Mouse (Mus musculus): ENCODE data around the gene Shank2. TPM values are rescaled to one million over a fixed set of nuclear protein-coding genes. Genes with fewer than 3 reads are reported as not detected.

Gene Shank2
- polyA plus RNA-seq, 1 experiment from 2014 or later, result 1.0 TPM

DNA sequence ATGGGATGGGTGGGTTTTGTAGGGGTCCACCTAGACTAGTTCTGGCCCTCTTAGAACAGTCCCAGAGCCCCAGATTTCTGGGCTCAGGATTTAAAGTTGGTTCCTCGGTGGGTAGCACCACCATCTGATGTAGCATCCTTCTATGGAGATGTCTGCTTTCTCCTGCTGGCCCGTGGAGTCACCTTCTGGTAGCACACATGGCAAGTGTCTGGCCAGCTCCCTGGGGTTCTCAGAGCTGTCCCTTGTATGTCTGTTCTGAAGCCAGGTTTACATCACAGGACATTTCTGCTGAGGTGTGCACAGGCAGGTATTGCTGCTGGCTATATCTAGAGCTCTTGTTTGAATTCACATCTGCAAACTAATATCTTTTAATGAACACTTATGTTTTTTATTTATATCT is 71.1 kb downstream of the Shank2 start:
- Histone ChIP-seq H3K9ac (ENCODE audit: low read depth, low read length) (no peak overlapping the region), H3K27me3 (replicated peaks; ENCODE audit: control insufficient read depth, insufficient read depth, low read length) (no peaks in the 10 kb centered on the region), H3K4me3 (ENCODE audit: low read depth, low read length) (no peak overlapping the region), H3K4me2 (no peak overlapping the region), H3K9me3 (ENCODE audit: control insufficient read depth, low read length) (no peaks in the 10 kb centered on the region), H3K27ac (ENCODE audit: low read depth, low read length) (no peak overlapping the region), H3K4me1 (replicated peaks; ENCODE audit: control insufficient read depth, insufficient read depth, low read length) (no peaks in the 10 kb centered on the region), H3K36me3 (ENCODE audit: control insufficient read depth, insufficient read depth, low read length) (no peaks in the 10 kb centered on the region)
- no peak for DNase-seq (ENCODE audit: low spot score)
- WGBS, result 71% methylated on average over 2 of the region's 2 CpGs
- ATAC-seq (replicated peaks; ENCODE audit: low FRiP score), result no peak

- no peak overlapping the region for H3K27ac ChIP-seq (ENCODE audit: low read depth, low read length)
- no peak for ATAC-seq (replicated peaks; ENCODE audit: low FRiP score)
- no peak overlapping the region for H3K9ac ChIP-seq (ENCODE audit: low read depth, low read length)
- DNase-seq (ENCODE audit: low spot score), result peak; percentile 53
- H3K4me2 ChIP-seq, result no peak overlapping the region
- 17% methylated on average over 3 of the region's 3 CpGs for WGBS
- H3K4me1 ChIP-seq (replicated peaks; ENCODE audit: control insufficient read depth, insufficient read depth, low read length), result no peaks in the 10 kb centered on the region
- no peaks in the 10 kb centered on the region for H3K36me3 ChIP-seq (ENCODE audit: control insufficient read depth, insufficient read depth, low read length)
- no peaks in the 10 kb centered on the region for H3K9me3 ChIP-seq (ENCODE audit: control insufficient read depth, low read length)
- no peaks in the 10 kb centered on the region for H3K27me3 ChIP-seq (replicated peaks; ENCODE audit: control insufficient read depth, insufficient read depth, low read length)
- H3K4me3 ChIP-seq (ENCODE audit: low read depth, low read length), result no peak overlapping the region
Measured at GRCm38 (mm10) chr7:144074718-144075117, 73.0 kb downstream of the Shank2 start.

DNA sequence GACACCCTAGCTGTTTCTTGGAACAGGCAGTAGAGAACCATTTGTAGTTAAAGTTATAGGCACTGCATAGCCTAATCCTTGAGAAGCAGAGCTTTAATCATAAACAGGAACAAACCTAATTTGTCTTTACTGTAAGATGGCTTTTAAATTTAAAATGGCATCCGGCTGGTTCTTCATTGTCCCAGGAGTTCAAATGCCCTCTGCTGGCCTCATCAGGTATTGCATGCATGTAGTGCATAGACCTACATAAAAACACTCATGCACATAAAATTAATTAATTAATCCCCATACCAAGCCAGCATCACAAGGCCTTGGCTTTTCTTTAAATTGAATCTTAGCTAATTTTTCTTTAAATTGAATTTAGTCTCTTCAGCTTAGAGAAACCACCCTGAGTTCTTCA is 76.9 kb downstream of the Shank2 start:
- 79% methylated on average over 1 of the region's 1 CpGs for WGBS

DNA sequence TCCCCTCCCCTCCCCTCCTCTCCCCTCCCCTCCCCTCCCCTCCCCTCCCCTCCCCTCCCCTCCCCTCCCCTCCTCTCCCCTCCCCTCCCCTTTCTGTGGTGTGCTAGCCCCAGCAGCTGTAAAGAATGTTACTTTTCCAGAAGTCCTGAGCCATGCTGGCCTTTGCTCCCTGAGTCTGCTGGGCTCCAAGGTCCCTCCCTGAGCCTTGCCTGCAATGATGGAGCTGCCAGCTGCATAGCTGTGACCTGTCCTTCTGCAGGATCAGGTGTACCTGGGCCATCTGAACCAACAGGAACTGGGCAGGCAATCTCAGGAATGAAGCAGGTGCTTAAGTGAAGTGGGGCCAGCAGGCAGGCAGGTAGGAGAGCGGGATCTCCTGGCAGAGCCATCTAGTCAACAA is 78.1 kb downstream of the Shank2 start:
- H3K36me3 ChIP-seq (ENCODE audit: control insufficient read depth, insufficient read depth, low read length), result no peaks in the 10 kb centered on the region
- ATAC-seq (replicated peaks; ENCODE audit: low FRiP score) (no peak), DNase-seq (ENCODE audit: low spot score) (no peak)
- H3K9ac ChIP-seq (ENCODE audit: low read depth, low read length), result no peak overlapping the region
- H3K4me1 ChIP-seq (replicated peaks; ENCODE audit: control insufficient read depth, insufficient read depth, low read length), result 0 out of 2 replicates have a peak, but pooled peaks cover 2% of the 10 kb centered on the region
- WGBS, result 65% methylated on average over 1 of the region's 1 CpGs
- no peaks in the 10 kb centered on the region for H3K27me3 ChIP-seq (replicated peaks; ENCODE audit: control insufficient read depth, insufficient read depth, low read length)
- no peak overlapping the region for H3K4me3 ChIP-seq (ENCODE audit: low read depth, low read length)
- no peak overlapping the region for H3K27ac ChIP-seq (ENCODE audit: low read depth, low read length)
- H3K4me2 ChIP-seq, result no peak overlapping the region
- H3K9me3 ChIP-seq (ENCODE audit: control insufficient read depth, low read length), result no peaks in the 10 kb centered on the region

More for the DNA sequence above, 76.9 kb downstream of the Shank2 start:
- H3K36me3 ChIP-seq (ENCODE audit: control insufficient read depth, insufficient read depth, low read length), result no peaks in the 10 kb centered on the region
- no peaks in the 10 kb centered on the region for H3K9me3 ChIP-seq (ENCODE audit: control insufficient read depth, low read length)
- H3K9ac ChIP-seq (ENCODE audit: low read depth, low read length), result no peak overlapping the region
- ATAC-seq (replicated peaks; ENCODE audit: low FRiP score) (no peak), DNase-seq (ENCODE audit: low spot score) (no peak)
- no peaks in the 10 kb centered on the region for H3K4me1 ChIP-seq (replicated peaks; ENCODE audit: control insufficient read depth, insufficient read depth, low read length)
- no peak overlapping the region for H3K27ac ChIP-seq (ENCODE audit: low read depth, low read length)
- no peak overlapping the region for H3K4me3 ChIP-seq (ENCODE audit: low read depth, low read length)
- H3K27me3 ChIP-seq (replicated peaks; ENCODE audit: control insufficient read depth, insufficient read depth, low read length), result no peaks in the 10 kb centered on the region
- no peak overlapping the region for H3K4me2 ChIP-seq

DNA sequence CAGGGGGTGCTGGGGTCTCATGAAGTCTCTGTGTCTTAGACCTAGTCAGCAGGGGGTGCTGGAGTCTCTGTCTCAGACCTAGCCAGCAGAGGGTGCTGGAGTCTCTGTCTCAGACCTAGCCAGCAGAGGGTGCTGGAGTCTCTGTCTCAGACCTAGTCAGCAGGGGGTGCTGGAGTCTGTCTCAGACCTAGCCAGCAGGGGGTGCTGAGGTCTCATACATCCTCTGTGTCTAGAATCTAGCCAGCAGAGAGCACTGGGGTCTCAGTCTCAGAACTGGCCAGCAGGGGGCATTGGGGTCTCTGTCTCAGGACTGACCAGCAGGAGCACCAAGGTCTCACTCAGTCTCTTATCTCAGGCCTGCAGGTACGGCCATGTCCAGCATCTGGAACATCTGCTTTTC is 79.7 kb downstream of the Shank2 start:
- Histone ChIP-seq H3K4me2 (no peak overlapping the region), H3K9ac (ENCODE audit: low read depth, low read length) (no peak overlapping the region), H3K4me1 (replicated peaks; ENCODE audit: control insufficient read depth, insufficient read depth, low read length) (0 out of 2 replicates have a peak, but pooled peaks cover 2% of the 10 kb centered on the region), H3K36me3 (ENCODE audit: control insufficient read depth, insufficient read depth, low read length) (no peaks in the 10 kb centered on the region), H3K4me3 (ENCODE audit: low read depth, low read length) (no peak overlapping the region), H3K27me3 (replicated peaks; ENCODE audit: control insufficient read depth, insufficient read depth, low read length) (no peaks in the 10 kb centered on the region), H3K27ac (ENCODE audit: low read depth, low read length) (no peak overlapping the region), H3K9me3 (ENCODE audit: control insufficient read depth, low read length) (no peaks in the 10 kb centered on the region)
- WGBS, result 89% methylated on average over 1 of the region's 1 CpGs
- DNase-seq (ENCODE audit: low spot score), result no peak
- no peak for ATAC-seq (replicated peaks; ENCODE audit: low FRiP score)

GRCm38 (mm10) chr7:144081963-144082362 is 80.2 kb downstream of the Shank2 start:
- Histone ChIP-seq H3K27ac (ENCODE audit: low read depth, low read length) (no peak overlapping the region), H3K9ac (ENCODE audit: low read depth, low read length) (no peak overlapping the region), H3K4me1 (replicated peaks; ENCODE audit: control insufficient read depth, insufficient read depth, low read length) (0 out of 2 replicates have a peak, but pooled peaks cover 2% of the 10 kb centered on the region), H3K4me3 (ENCODE audit: low read depth, low read length) (no peak overlapping the region), H3K9me3 (ENCODE audit: control insufficient read depth, low read length) (no peaks in the 10 kb centered on the region), H3K4me2 (no peak overlapping the region), H3K27me3 (replicated peaks; ENCODE audit: control insufficient read depth, insufficient read depth, low read length) (no peaks in the 10 kb centered on the region), H3K36me3 (ENCODE audit: control insufficient read depth, insufficient read depth, low read length) (no peaks in the 10 kb centered on the region)
- ATAC-seq (replicated peaks; ENCODE audit: low FRiP score) (0 out of 2 replicates have a peak, but pooled peaks have one; percentile 26), DNase-seq (ENCODE audit: low spot score) (no peak)
- WGBS, result 80% methylated on average over 2 of the region's 2 CpGs

DNA sequence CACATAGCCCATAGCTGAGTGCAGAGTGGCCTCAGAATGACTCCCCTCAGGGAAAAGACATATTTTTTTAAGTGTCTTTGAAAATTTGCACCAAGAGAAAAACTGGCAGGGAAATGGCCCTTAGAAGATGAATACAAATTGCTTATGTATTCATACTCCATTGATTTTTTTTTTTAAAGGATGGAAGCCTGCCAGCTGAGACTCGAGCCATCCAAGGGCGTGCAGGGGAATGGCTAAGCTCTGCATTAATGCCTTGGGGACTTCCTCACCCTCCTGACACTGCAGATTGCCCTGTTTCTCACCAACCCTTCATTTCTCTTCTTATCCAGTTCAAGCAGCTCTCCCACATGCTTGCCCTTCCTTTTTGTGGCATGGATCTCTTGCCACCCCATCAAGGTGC is 85.5 kb downstream of the Shank2 start:
- Histone ChIP-seq H3K36me3 (ENCODE audit: control insufficient read depth, insufficient read depth, low read length) (no peaks in the 10 kb centered on the region), H3K9ac (ENCODE audit: low read depth, low read length) (no peak overlapping the region), H3K4me2 (no peak overlapping the region), H3K4me1 (replicated peaks; ENCODE audit: control insufficient read depth, insufficient read depth, low read length) (0 out of 2 replicates have a peak, but pooled peaks cover 2% of the 10 kb centered on the region), H3K9me3 (ENCODE audit: control insufficient read depth, low read length) (no peaks in the 10 kb centered on the region), H3K27ac (ENCODE audit: low read depth, low read length) (no peak overlapping the region), H3K4me3 (ENCODE audit: low read depth, low read length) (no peak overlapping the region), H3K27me3 (replicated peaks; ENCODE audit: control insufficient read depth, insufficient read depth, low read length) (no peaks in the 10 kb centered on the region)
- 65% methylated on average over 2 of the region's 2 CpGs for WGBS
- DNase-seq (ENCODE audit: low spot score), result no peak
- ATAC-seq (replicated peaks; ENCODE audit: low FRiP score), result no peak

- no peaks in the 10 kb centered on the region for H3K4me1 ChIP-seq (replicated peaks; ENCODE audit: control insufficient read depth, insufficient read depth, low read length)
- H3K27me3 ChIP-seq (replicated peaks; ENCODE audit: control insufficient read depth, insufficient read depth, low read length), result no peaks in the 10 kb centered on the region
- H3K9me3 ChIP-seq (ENCODE audit: control insufficient read depth, low read length), result no peaks in the 10 kb centered on the region
- H3K36me3 ChIP-seq (ENCODE audit: control insufficient read depth, insufficient read depth, low read length), result no peaks in the 10 kb centered on the region
- DNase-seq (ENCODE audit: low spot score) (no peak), ATAC-seq (replicated peaks; ENCODE audit: low FRiP score) (no peak)
- no peak overlapping the region for H3K9ac ChIP-seq (ENCODE audit: low read depth, low read length)
- WGBS, result 86% methylated on average over 12 of the region's 12 CpGs
- H3K4me2 ChIP-seq, result no peak overlapping the region
- H3K27ac ChIP-seq (ENCODE audit: low read depth, low read length), result no peak overlapping the region
- no peak overlapping the region for H3K4me3 ChIP-seq (ENCODE audit: low read depth, low read length)
Measured at GRCm38 (mm10) chr7:144094132-144094531, 92.4 kb downstream of the Shank2 start.

DNA sequence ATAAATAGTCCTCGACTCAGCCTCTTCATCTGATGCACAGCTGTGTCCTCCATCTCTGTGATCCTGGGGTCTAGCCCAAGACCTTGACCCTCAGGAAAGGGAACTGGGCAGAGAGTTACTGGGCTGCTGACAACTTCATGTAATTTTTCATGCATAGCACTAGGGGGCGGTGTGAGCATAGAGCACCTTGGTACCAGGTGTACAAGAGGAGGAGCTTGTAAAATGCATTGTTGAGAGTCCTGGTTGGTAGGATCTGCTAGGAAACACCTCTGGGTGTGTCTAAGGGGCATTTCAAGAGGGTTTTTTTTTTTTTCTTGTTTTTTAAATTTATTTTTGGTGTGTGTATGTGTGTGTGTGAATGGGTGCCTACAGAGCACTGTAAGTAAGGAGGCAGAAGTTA is 95.6 kb downstream of the Shank2 start:
- DNase-seq (ENCODE audit: low spot score), result no peak

More for the DNA sequence above, 95.6 kb downstream of the Shank2 start:
- no peak for ATAC-seq (replicated peaks; ENCODE audit: low FRiP score)
- H3K9me3 ChIP-seq (ENCODE audit: control insufficient read depth, low read length), result no peaks in the 10 kb centered on the region
- no peak overlapping the region for H3K4me3 ChIP-seq (ENCODE audit: low read depth, low read length)
- no peaks in the 10 kb centered on the region for H3K27me3 ChIP-seq (replicated peaks; ENCODE audit: control insufficient read depth, insufficient read depth, low read length)
- no peak overlapping the region for H3K9ac ChIP-seq (ENCODE audit: low read depth, low read length)
- 6% methylated on average over 2 of the region's 2 CpGs for WGBS
- no peak overlapping the region for H3K27ac ChIP-seq (ENCODE audit: low read depth, low read length)
- H3K36me3 ChIP-seq (ENCODE audit: control insufficient read depth, insufficient read depth, low read length), result no peaks in the 10 kb centered on the region
- no peak overlapping the region for H3K4me2 ChIP-seq
- no peaks in the 10 kb centered on the region for H3K4me1 ChIP-seq (replicated peaks; ENCODE audit: control insufficient read depth, insufficient read depth, low read length)
